Mouse (Mus musculus): Measurements from ENCODE around the gene Jak1. TPM values are rescaled to one million over a fixed set of nuclear protein-coding genes. Genes with fewer than 3 reads are reported as not detected.

Gene Jak1
- polyA plus RNA-seq, 1 experiment from 2014 or later: 66.3 TPM

GRCm38 (mm10) chr4:101225984-101226383 lies 39.1 kb downstream of the Jak1 start:
- 93% methylated on average over 5 of the region's 5 CpGs for WGBS

DNA sequence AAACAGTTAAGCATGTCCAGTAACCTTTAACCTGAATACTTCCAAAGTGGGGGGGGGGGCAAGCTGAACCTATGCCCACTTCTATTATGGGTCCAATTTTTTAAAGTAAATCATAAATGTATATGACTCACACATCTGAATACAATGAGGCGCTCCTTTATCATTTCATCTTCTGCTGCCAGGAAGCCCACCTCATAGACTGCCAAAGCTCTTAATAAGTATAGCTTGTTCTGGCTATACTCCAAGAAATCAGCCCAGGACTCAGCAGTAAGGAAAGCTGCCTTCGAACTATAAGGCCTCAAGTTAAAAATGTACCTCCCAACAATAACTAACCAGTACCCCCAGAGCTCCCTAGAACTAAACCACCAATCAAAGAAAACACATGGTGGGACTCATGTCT lies 44.1 kb downstream of the Jak1 start:
- ATAC-seq (ENCODE audit: low FRiP score): no peak
- Histone ChIP-seq H3K9me3 (no peaks in the 10 kb centered on the region), H3K4me1 (replicated peaks) (no peaks in the 10 kb centered on the region), H3K27me3 (no peaks in the 10 kb centered on the region), H3K4me3 (no peak overlapping the region), H3K9ac (no peak overlapping the region), H3K27ac (no peak overlapping the region), H3K36me3 (no peaks in the 10 kb centered on the region), H3K4me2 (no peak overlapping the region)
- WGBS: 82% methylated on average over 2 of the region's 2 CpGs

More at GRCm38 (mm10) chr4:101225984-101226383, 39.1 kb downstream of the Jak1 start:
- Histone ChIP-seq H3K27ac (no peak overlapping the region), H3K27me3 (no peaks in the 10 kb centered on the region), H3K9me3 (no peaks in the 10 kb centered on the region), H3K4me3 (no peak overlapping the region), H3K4me2 (no peak overlapping the region), H3K4me1 (replicated peaks) (no peaks in the 10 kb centered on the region), H3K9ac (no peak overlapping the region), H3K36me3 (no peaks in the 10 kb centered on the region)
- no peak for ATAC-seq (ENCODE audit: low FRiP score)

GRCm38 (mm10) chr4:101219839-101220238 lies 45.2 kb downstream of the Jak1 start:
- Histone ChIP-seq H3K27me3 (no peaks in the 10 kb centered on the region), H3K27ac (no peak overlapping the region), H3K4me3 (no peak overlapping the region), H3K36me3 (no peaks in the 10 kb centered on the region), H3K4me1 (replicated peaks) (no peaks in the 10 kb centered on the region), H3K9ac (no peak overlapping the region), H3K9me3 (no peaks in the 10 kb centered on the region), H3K4me2 (no peak overlapping the region)
- WGBS: 92% methylated on average over 2 of the region's 2 CpGs
- no peak for ATAC-seq (ENCODE audit: low FRiP score)

GRCm38 (mm10) chr4:101217026-101217540 lies 48.0 kb downstream of the Jak1 start:
- no peak overlapping the region for H3K27ac ChIP-seq
- no peaks in the 10 kb centered on the region for H3K27me3 ChIP-seq
- H3K9ac ChIP-seq: no peak overlapping the region
- H3K4me3 ChIP-seq: no peak overlapping the region
- ATAC-seq (ENCODE audit: low FRiP score): no peak
- H3K9me3 ChIP-seq: no peaks in the 10 kb centered on the region
- H3K4me1 ChIP-seq (replicated peaks): no peaks in the 10 kb centered on the region
- H3K36me3 ChIP-seq: no peaks in the 10 kb centered on the region
- 85% methylated on average over 2 of the region's 2 CpGs for WGBS
- H3K4me2 ChIP-seq: no peak overlapping the region

DNA sequence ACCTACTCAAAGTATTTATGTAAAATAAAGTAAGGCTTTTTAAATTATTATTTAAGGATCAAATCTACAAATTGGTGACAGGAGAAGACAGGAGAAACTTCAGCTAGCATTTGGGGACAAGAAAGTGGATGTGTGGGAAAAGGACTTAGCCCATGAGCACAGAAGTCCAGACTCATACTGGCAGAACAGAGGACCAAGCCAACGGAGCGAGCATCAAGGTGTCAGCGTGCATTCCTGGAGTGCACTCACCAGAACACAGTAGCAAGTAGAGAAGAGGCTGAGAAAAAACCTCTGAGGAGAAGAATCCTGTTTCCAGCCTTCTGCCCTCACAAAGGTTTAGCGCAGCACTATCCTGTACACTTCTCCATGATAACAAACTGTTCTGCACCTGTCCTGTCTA lies 48.8 kb downstream of the Jak1 start:
- WGBS: 87% methylated on average over 4 of the region's 4 CpGs
- no peak for ATAC-seq (ENCODE audit: low FRiP score)

GRCm38 (mm10) chr4:101213477-101213876 lies 51.6 kb downstream of the Jak1 start:
- WGBS: 92% methylated on average over 2 of the region's 2 CpGs

More for the DNA sequence above, 48.8 kb downstream of the Jak1 start:
- no peak overlapping the region for H3K4me2 ChIP-seq
- H3K36me3 ChIP-seq: no peaks in the 10 kb centered on the region
- H3K27ac ChIP-seq: no peak overlapping the region
- no peaks in the 10 kb centered on the region for H3K9me3 ChIP-seq
- no peaks in the 10 kb centered on the region for H3K27me3 ChIP-seq
- no peak overlapping the region for H3K9ac ChIP-seq
- H3K4me1 ChIP-seq (replicated peaks): no peaks in the 10 kb centered on the region
- H3K4me3 ChIP-seq: no peak overlapping the region

DNA sequence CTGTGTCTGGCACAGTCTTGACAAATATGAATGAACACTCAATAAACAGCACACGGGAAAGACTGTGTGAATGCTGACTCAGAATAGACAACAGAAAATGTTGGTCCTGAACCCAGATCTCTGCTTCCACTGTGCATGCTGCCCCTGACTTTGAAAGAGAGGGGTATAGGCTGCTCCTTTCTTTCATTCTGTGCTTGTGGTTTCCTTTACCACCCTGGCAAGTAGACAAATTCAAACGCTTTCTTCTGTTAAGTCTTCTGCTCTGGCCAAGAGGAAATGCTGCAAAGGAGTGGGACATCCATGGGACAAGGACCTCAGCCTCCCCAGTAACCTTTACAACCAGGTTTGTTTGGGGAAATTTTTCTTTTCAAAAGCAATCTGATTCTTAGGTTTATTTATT lies 57.6 kb downstream of the Jak1 start:
- H3K27ac ChIP-seq: no peak overlapping the region
- WGBS: 77% methylated on average over 2 of the region's 2 CpGs

More at GRCm38 (mm10) chr4:101213477-101213876, 51.6 kb downstream of the Jak1 start:
- Histone ChIP-seq H3K27ac (no peak overlapping the region), H3K36me3 (no peaks in the 10 kb centered on the region), H3K9me3 (no peaks in the 10 kb centered on the region), H3K4me3 (no peak overlapping the region), H3K9ac (no peak overlapping the region), H3K4me2 (no peak overlapping the region), H3K4me1 (replicated peaks) (no peaks in the 10 kb centered on the region), H3K27me3 (no peaks in the 10 kb centered on the region)
- no peak for ATAC-seq (ENCODE audit: low FRiP score)

GRCm38 (mm10) chr4:101203518-101203917 lies 61.6 kb downstream of the Jak1 start:
- Histone ChIP-seq H3K4me1 (replicated peaks) (no peaks in the 10 kb centered on the region; the same call in 1 of the 2 replicates), H3K36me3 (no peaks in the 10 kb centered on the region), H3K27me3 (no peaks in the 10 kb centered on the region), H3K4me3 (no peak overlapping the region), H3K4me2 (no peak overlapping the region), H3K9ac (no peak overlapping the region), H3K9me3 (no peaks in the 10 kb centered on the region), H3K27ac (no peak overlapping the region)
- ATAC-seq (ENCODE audit: low FRiP score): no peak
- WGBS: 76% methylated on average over 1 of the region's 1 CpGs

More for the DNA sequence above, 57.6 kb downstream of the Jak1 start:
- no peak overlapping the region for H3K4me3 ChIP-seq
- ATAC-seq (ENCODE audit: low FRiP score): no peak
- no peaks in the 10 kb centered on the region for H3K4me1 ChIP-seq (replicated peaks)
- H3K27me3 ChIP-seq: no peaks in the 10 kb centered on the region
- no peak overlapping the region for H3K4me2 ChIP-seq
- no peak overlapping the region for H3K9ac ChIP-seq
- no peaks in the 10 kb centered on the region for H3K9me3 ChIP-seq
- no peaks in the 10 kb centered on the region for H3K36me3 ChIP-seq

DNA sequence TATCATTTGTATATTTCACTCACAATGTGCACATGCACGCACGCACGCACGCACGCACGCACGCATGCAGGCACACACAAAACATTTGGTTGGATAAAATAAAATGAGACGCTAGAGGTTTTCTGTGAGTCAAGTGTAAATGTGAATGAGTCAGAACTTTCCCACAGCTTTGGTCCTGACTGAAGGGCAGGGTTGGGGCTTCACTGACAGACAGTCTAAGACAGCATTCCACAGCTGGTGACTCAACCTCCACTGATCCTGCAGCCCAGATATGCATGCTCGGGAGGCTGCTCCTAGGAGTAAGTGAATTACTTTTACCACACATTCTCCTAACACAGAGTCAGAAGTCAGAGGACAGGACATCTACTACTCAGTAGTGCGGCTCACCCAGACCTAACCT lies 62.5 kb downstream of the Jak1 start:
- no peaks in the 10 kb centered on the region for H3K9me3 ChIP-seq
- no peaks in the 10 kb centered on the region for H3K27me3 ChIP-seq
- no peak for ATAC-seq (ENCODE audit: low FRiP score)

DNA sequence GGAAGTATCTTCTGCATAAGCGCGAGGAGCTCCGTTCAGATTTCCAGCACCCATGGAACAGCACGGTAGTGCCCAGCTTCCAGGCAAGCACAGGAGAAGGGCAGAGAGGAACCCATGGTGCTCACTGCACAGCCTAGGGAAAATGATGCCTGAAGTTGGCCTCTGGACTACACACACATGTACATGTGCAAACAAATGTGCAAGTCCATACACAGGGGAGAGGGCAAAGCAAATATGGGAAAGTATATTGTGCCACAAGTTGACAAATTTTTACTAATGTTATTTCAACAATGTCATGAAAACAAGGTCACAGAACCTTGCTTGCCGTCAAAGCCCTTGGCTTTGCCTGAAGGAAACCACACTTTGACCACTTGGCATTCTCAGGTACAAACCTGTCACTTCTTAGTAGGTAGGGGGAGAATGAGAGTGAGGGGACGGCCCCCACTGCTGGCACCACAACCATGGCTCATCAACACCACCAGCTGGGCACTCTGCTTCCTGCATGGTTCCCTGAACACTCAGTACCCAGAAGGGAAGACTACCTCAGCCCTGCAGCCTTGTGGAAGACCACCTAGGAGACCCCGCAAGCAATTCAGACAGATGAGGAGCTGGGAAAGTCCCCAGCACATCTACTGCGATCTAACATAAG lies 65.5 kb downstream of the Jak1 start:
- Histone ChIP-seq H3K9ac (no peak overlapping the region), H3K36me3 (no peaks in the 10 kb centered on the region), H3K4me3 (no peak overlapping the region), H3K4me1 (replicated peaks) (peaks cover 11% of the 10 kb centered on the region), H3K4me2 (no peak overlapping the region), H3K9me3 (no peaks in the 10 kb centered on the region), H3K27ac (no peak overlapping the region), H3K27me3 (no peaks in the 10 kb centered on the region)
- ATAC-seq (ENCODE audit: low FRiP score): no peak
- WGBS: 96% methylated on average over 8 of the region's 8 CpGs

More for the DNA sequence above, 62.5 kb downstream of the Jak1 start:
- H3K36me3 ChIP-seq: no peaks in the 10 kb centered on the region
- no peak overlapping the region for H3K4me3 ChIP-seq
- peaks cover 9% of the 10 kb centered on the region for H3K4me1 ChIP-seq (replicated peaks)
- no peak overlapping the region for H3K9ac ChIP-seq
- 92% methylated on average over 10 of the region's 10 CpGs for WGBS
- H3K4me2 ChIP-seq: no peak overlapping the region
- no peak overlapping the region for H3K27ac ChIP-seq

DNA sequence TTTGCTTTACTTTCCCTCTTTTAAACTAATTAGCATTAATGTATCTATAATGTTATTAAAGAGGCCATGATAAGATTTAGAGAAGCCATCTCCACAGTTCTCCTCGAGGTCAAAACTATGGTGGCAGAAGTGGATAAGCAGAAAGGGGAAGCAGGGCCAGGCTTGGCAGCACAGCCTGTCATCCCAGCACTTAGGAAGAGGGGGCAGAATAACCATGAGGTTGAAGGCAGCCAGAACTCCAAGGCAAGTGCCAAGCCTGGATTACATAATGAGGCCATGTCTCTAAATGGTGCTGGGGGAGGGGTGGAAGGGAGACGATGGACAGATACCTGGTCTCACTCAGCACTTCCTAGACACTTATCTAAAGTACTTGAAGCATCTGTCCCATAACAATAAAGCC lies 66.7 kb downstream of the Jak1 start:
- H3K9me3 ChIP-seq: no peaks in the 10 kb centered on the region
- no peak overlapping the region for H3K27ac ChIP-seq
- no peak overlapping the region for H3K4me2 ChIP-seq
- no peaks in the 10 kb centered on the region for H3K27me3 ChIP-seq
- peaks cover 11% of the 10 kb centered on the region for H3K4me1 ChIP-seq (replicated peaks)
- no peak overlapping the region for H3K9ac ChIP-seq
- ATAC-seq (ENCODE audit: low FRiP score): no peak
- no peak overlapping the region for H3K4me3 ChIP-seq
- 74% methylated on average over 2 of the region's 2 CpGs for WGBS
- no peaks in the 10 kb centered on the region for H3K36me3 ChIP-seq

DNA sequence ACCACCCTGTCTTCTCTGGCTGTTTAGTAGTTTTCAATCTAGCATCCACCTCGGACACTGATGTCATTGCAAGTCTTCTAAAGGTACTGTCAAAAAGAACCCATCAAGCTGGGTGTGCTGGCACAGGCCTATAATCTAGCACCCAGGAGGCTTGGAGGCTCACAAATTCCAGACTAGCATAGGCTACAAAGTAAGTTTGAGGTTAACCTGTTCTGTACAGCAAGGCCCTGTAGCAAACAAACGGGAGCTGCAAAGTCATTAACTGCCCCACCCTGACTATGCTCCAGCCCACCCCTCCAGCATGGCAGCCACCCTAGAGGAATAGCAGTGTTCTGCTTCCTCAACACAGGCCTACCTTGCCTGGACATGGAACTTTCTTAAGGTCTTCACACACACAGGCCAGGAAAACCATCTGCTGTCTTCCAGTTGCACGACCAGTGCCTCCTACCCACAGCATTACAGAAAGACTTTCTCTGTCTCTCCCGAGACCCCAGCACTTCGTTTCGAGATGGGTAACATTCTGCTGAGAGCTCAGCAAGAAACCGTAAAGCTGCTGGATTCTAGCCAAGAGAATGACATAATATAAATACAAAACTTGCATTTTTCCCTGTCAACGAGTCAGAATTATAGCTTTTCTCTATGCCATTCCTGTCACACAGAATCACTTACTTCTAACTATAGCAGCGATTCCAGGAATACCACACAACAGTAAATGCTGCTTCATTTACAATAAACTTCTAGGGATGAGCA lies 67.5 kb downstream of the Jak1 start:
- ATAC-seq (ENCODE audit: low FRiP score): no peak
- peaks cover 11% of the 10 kb centered on the region for H3K4me1 ChIP-seq (replicated peaks)
- no peak overlapping the region for H3K27ac ChIP-seq
- no peak overlapping the region for H3K9ac ChIP-seq
- H3K27me3 ChIP-seq: no peaks in the 10 kb centered on the region
- H3K4me3 ChIP-seq: no peak overlapping the region
- 78% methylated on average over 9 of the region's 9 CpGs for WGBS
- no peaks in the 10 kb centered on the region for H3K9me3 ChIP-seq
- H3K4me2 ChIP-seq: no peak overlapping the region
- H3K36me3 ChIP-seq: no peaks in the 10 kb centered on the region

Measured in hindbrain, embryonic 13.5 days (tissue).